Mouse (Mus musculus): Measurements from ENCODE around the gene 6430550D23Rik.

GRCm38 (mm10) chr2:155944685-155945084 lies 63.1 kb downstream of the 6430550D23Rik start:
- TF ChIP-seq CTCF (IDR thresholded peaks at IDR 0.05; ENCODE audit: insufficient read depth, low read length) (no peak), POLR2A (IDR thresholded peaks at IDR 0.05; ENCODE audit: borderline replicate concordance, extremely low read depth, low read depth, low read length) (no peak)

All from lung, adult 2 months (tissue).